Mouse (Mus musculus) heart, embryonic 14.5 days (tissue): ENCODE data around the gene Coro1b. TPM values are rescaled to one million over a fixed set of nuclear protein-coding genes. Genes with fewer than 3 reads are reported as not detected.

Source experiments
- ATAC-seq: fragments of 200-750 bp; cut with Nextera tagmentation; 2 replicates; pipeline ENCODE4 v1.8.0; 2017; ENCODE audit warnings: low read depth, moderate TSS enrichment; ENCODE audit not compliant: insufficient number of reproducible peaks, insufficient read depth, low FRiP score
- H3K27ac ChIP-seq, 2 experiments: fragments of 200-500 bp in 1 of 2; fragments of 300-500 bp in 1 of 2; sonication (generic) in 1 of 2; replicated peaks in 1 of 2; 2 replicates each; pipeline ENCODE4 v1.5.1; 2012 to 2014; ENCODE audit warnings: low read depth in 2 of 2, low read length in 2 of 2, control low read depth in 1 of 2, mild to moderate bottlenecking in 1 of 2, mixed read lengths in 1 of 2; ENCODE audit not compliant: control insufficient read depth in 1 of 2, insufficient read depth in 1 of 2
- H3K27me3 ChIP-seq: fragments of 300-500 bp; sonication (generic); 2 replicates; pipeline ENCODE4 v1.6.1; 2014; ENCODE audit warnings: mild to moderate bottlenecking, low read length, control low read depth; ENCODE audit not compliant: control insufficient read depth, insufficient read depth
- H3K36me3 ChIP-seq: fragments of 300-500 bp; sonication (generic); 2 replicates; pipeline ENCODE4 v1.6.1; 2014; ENCODE audit warnings: mild to moderate bottlenecking, control low read depth, low read length, mixed read lengths; ENCODE audit not compliant: control insufficient read depth, insufficient read depth
- H3K4me1 ChIP-seq, 2 experiments: fragments of 200-500 bp in 1 of 2; fragments of 300-500 bp in 1 of 2; sonication (generic) in 1 of 2; 2 replicates each; pipeline ENCODE4 v1.6.1; 2012 to 2014; ENCODE audit warnings: low read length in 2 of 2, control low read depth in 1 of 2, mixed read lengths in 1 of 2; ENCODE audit not compliant: control insufficient read depth in 2 of 2, insufficient read depth in 2 of 2
- H3K4me2 ChIP-seq: fragments of 300-500 bp; sonication (generic); 2 replicates; pipeline ENCODE4 v1.6.1; 2014; ENCODE audit warnings: mild to moderate bottlenecking, low read length
- H3K4me3 ChIP-seq, 2 experiments: fragments of 200-500 bp in 1 of 2; fragments of 300-500 bp in 1 of 2; sonication (generic) in 1 of 2; 2 replicates each; pipeline ENCODE4 v1.5.1; 2012 to 2014; ENCODE audit warnings: low read length in 2 of 2, mild to moderate bottlenecking in 2 of 2, control low read depth in 1 of 2, low read depth in 1 of 2, moderate library complexity in 1 of 2; ENCODE audit not compliant: control insufficient read depth in 1 of 2, insufficient read depth in 1 of 2
- H3K9ac ChIP-seq: fragments of 300-500 bp; sonication (generic); 2 replicates; pipeline ENCODE4 v1.6.1; 2014; ENCODE audit warnings: mild to moderate bottlenecking, low read length
- H3K9me3 ChIP-seq: fragments of 300-500 bp; sonication (generic); 2 replicates; pipeline ENCODE4 v1.6.1; 2016; ENCODE audit warnings: low read length, control low read depth; ENCODE audit not compliant: control insufficient read depth
- WGBS: fragments of 180-500 bp; shearing (Covaris S2); extraction: QIAGEN DNeasy Blood & Tissue Kit; methylation state at CpG from one replicate; pipeline ENCODE4 v1.1.7; 2014; 5-methylcytosine and 5-hydroxymethylcytosine counted together
- polyA plus RNA-seq: library from polyadenylated mRNA; unstranded; fragments of >200 nt; fragmentation: Nextera tagmentation; extraction: Ambion mirVana; gene quantifications from 2 replicates; pipeline ENCODE4 v1.2.1, GENCODE M21; 2014

The Coro1b gene
- 117 and 122 TPM in 2 replicates for polyA plus RNA-seq

GRCm38 (mm10) chr19:4148491-4148806, at the start of gene Coro1b:
Coro1b (plus strand) TSS chr19:4148619.
- peaks cover 38% of the 10 kb centered on the region for H3K36me3 ChIP-seq
- peak within 1 kb of the TSS in 1 of 2 experiments; percentile 82; a peak in 3 of 4 replicates for H3K27ac ChIP-seq
- WGBS: 2% methylated on average over 30 of the region's 33 CpGs
- H3K4me2 ChIP-seq: peak within 1 kb of the TSS; percentile 73
- peak within 1 kb of the TSS; percentile 69 to 93 for H3K4me3 ChIP-seq
- peak within 1 kb of the TSS; percentile 96 for H3K9ac ChIP-seq
- no peaks in the 10 kb centered on the region; the same call in 1 of the 2 replicates for H3K9me3 ChIP-seq
- ATAC-seq: peak; percentile 93
- peaks cover 11 to 26% of the 10 kb centered on the region in 2 experiments for H3K4me1 ChIP-seq
- no peaks in the 10 kb centered on the region for H3K27me3 ChIP-seq

GRCm38 (mm10) chr19:4099056-4099455, 49.4 kb upstream of the Coro1b start:
- Histone ChIP-seq H3K4me2 (peak overlapping the region; percentile 90), H3K9ac (no peak overlapping the region), H3K4me1 (peaks cover 16 to 28% of the 10 kb centered on the region in 2 experiments), H3K36me3 (0 out of 2 replicates have a peak, but pooled peaks cover 2% of the 10 kb centered on the region), H3K4me3 (peak overlapping the region in 1 of 2 experiments; percentile 57; a peak in 2 of 4 replicates), H3K9me3 (no peaks in the 10 kb centered on the region), H3K27ac (peak overlapping the region in 1 of 2 experiments; percentile 26; a peak in 1 of 4 replicates), H3K27me3 (peaks cover 20% of the 10 kb centered on the region; the same call in 1 of the 2 replicates)
- WGBS: 9% methylated on average over 9 of the region's 9 CpGs
- ATAC-seq: no peak

GRCm38 (mm10) chr19:4099837-4100717, 48.3 kb upstream of the Coro1b start, which contains the start of gene Pitpnm1:
Pitpnm1 (plus strand) TSS chr19:4099998.
- Histone ChIP-seq H3K36me3 (peaks cover 7% of the 10 kb centered on the region; the same call in 1 of the 2 replicates), H3K27me3 (peaks cover 20% of the 10 kb centered on the region; the same call in 1 of the 2 replicates), H3K4me2 (peak within 1 kb of the TSS; percentile 90), H3K4me1 (peaks cover 16 to 28% of the 10 kb centered on the region in 2 experiments), H3K9me3 (no peaks in the 10 kb centered on the region), H3K9ac (peak within 1 kb of the TSS; percentile 70), H3K4me3 (peak within 1 kb of the TSS; percentile 54 to 57), H3K27ac (peak within 1 kb of the TSS in 1 of 2 experiments; percentile 26; a peak in 1 of 4 replicates)
- ATAC-seq: 0 out of 2 replicates have a peak, but pooled peaks have one; percentile 1
- 1% methylated on average over 53 of the region's 53 CpGs for WGBS

- H3K4me1 ChIP-seq: peaks cover 16 to 28% of the 10 kb centered on the region in 2 experiments
- peaks cover 20% of the 10 kb centered on the region; the same call in 1 of the 2 replicates for H3K27me3 ChIP-seq
- peak overlapping the region; percentile 54 to 57 for H3K4me3 ChIP-seq
- peak overlapping the region; percentile 70 for H3K9ac ChIP-seq
- ATAC-seq: no peak
- H3K4me2 ChIP-seq: peak overlapping the region; percentile 90
- peaks cover 10% of the 10 kb centered on the region; the same call in 1 of the 2 replicates for H3K36me3 ChIP-seq
- 1% methylated on average over 52 of the region's 52 CpGs for WGBS
- no peak overlapping the region for H3K27ac ChIP-seq
- H3K9me3 ChIP-seq: no peaks in the 10 kb centered on the region
Measured at GRCm38 (mm10) chr19:4100718-4101261, 47.6 kb upstream of the Coro1b start.

GRCm38 (mm10) chr19:4101466-4101865, 47.0 kb upstream of the Coro1b start:
- no peak overlapping the region for H3K27ac ChIP-seq
- peaks cover 20% of the 10 kb centered on the region; the same call in 1 of the 2 replicates for H3K27me3 ChIP-seq
- ATAC-seq: no peak
- H3K9ac ChIP-seq: 0 out of 2 replicates have a peak overlapping the region, but pooled peaks have one; percentile 70
- H3K4me2 ChIP-seq: peak overlapping the region; percentile 90
- peaks cover 14 to 28% of the 10 kb centered on the region in 2 experiments for H3K4me1 ChIP-seq
- H3K4me3 ChIP-seq: peak overlapping the region in 1 of 2 experiments; percentile 57; a peak in 2 of 4 replicates
- WGBS: 73% methylated on average over 6 of the region's 6 CpGs
- H3K36me3 ChIP-seq: peaks cover 14% of the 10 kb centered on the region
- H3K9me3 ChIP-seq: no peaks in the 10 kb centered on the region

GRCm38 (mm10) chr19:4102049-4102448, 46.4 kb upstream of the Coro1b start:
- no peak overlapping the region for H3K4me3 ChIP-seq
- H3K27me3 ChIP-seq: peaks cover 20% of the 10 kb centered on the region; the same call in 1 of the 2 replicates
- no peak for ATAC-seq
- WGBS: 81% methylated on average over 2 of the region's 2 CpGs
- peaks cover 13 to 28% of the 10 kb centered on the region in 2 experiments for H3K4me1 ChIP-seq
- H3K9ac ChIP-seq: no peak overlapping the region
- peaks cover 20% of the 10 kb centered on the region for H3K36me3 ChIP-seq
- H3K4me2 ChIP-seq: no peak overlapping the region
- H3K9me3 ChIP-seq: no peaks in the 10 kb centered on the region
- no peak overlapping the region for H3K27ac ChIP-seq

GRCm38 (mm10) chr19:4102626-4103025, 45.8 kb upstream of the Coro1b start:
- Histone ChIP-seq H3K27me3 (peaks cover 20% of the 10 kb centered on the region; the same call in 1 of the 2 replicates), H3K36me3 (peaks cover 26% of the 10 kb centered on the region), H3K9me3 (no peaks in the 10 kb centered on the region), H3K4me3 (no peak overlapping the region), H3K4me1 (peaks cover 13 to 28% of the 10 kb centered on the region in 2 experiments), H3K4me2 (no peak overlapping the region), H3K9ac (no peak overlapping the region), H3K27ac (no peak overlapping the region)
- ATAC-seq: no peak
- WGBS: 94% methylated on average over 12 of the region's 12 CpGs
